Mouse (Mus musculus): ENCODE data around the gene Mctp2. TPM values are rescaled to one million over a fixed set of nuclear protein-coding genes. Genes with fewer than 3 reads are reported as not detected.

The Mctp2 gene
- total and polyA plus RNA-seq, 2 experiments from 2014 or later: 0.25 to 2.1 TPM

DNA sequence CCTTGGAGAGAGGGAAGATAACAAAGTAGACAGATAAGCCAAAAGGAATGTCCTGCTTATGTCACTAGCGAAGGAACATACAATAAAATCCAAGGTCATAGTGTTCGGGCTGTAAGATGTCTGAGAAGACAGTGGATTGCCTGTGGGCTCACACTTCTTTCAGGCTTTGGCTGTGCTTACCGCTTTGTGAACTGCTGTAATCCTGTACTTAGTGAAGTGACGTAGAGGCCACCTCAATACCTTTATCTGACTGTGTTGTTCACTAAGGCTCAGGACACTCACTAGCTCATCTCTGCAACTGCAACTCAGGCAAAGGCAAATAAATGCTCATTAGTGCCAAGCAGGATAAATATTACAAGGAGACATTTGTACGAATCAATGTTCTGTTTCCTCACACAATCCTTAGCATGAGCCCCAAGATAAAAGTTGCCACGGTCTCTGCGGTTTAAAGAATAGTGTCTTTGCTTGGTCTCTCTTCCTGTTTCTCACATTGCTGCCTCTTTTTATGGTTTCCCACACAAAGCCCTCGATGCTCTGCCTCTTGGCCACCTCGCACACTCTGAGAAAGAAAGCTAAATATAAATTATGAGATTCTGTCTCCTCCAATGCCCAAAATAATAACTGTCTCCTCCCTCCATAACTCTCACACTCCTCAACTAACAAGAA lies 8.1 kb upstream of the Mctp2 start:
- ATAC-seq (no peak), DNase-seq (no peak)
- H3K4me2 ChIP-seq (ENCODE audit: low read depth): no peak overlapping the region
- H3K9me3 ChIP-seq (ENCODE audit: low read length): no peaks in the 10 kb centered on the region
- H3K27me3 ChIP-seq (ENCODE audit: insufficient read depth, low read length): no peaks in the 10 kb centered on the region
- H3K27ac ChIP-seq (ENCODE audit: low read depth, low read length): no peak overlapping the region
- H3K9ac ChIP-seq: no peak overlapping the region
- no peak for TF ChIP-seq CTCF (IDR thresholded peaks at IDR 0.05; ENCODE audit: low read depth)
- H3K4me3 ChIP-seq (ENCODE audit: low read depth, low read length): no peak overlapping the region
- 85% methylated on average over 9 of the region's 9 CpGs for WGBS
- no peaks in the 10 kb centered on the region for H3K36me3 ChIP-seq (ENCODE audit: insufficient read depth)
- no peaks in the 10 kb centered on the region for H3K4me1 ChIP-seq (ENCODE audit: insufficient read depth)

DNA sequence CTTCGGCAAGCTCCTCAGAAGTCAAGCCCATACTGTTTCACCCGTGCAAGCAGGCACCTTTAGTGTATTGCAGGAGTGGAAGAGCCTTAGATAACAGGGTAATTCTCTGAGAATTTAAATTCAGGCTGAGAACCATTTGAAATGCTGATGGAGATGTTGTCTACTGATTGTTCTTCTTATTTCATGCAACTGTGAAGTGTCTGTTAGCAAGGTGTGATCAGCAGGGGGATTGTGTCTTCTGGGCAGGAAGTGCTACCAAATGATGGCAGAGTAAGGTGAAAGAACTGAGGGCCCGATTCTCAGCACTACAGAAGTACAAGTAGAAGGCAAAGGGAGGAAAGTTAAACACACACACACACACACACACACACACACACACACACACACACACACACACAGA lies 7.5 kb upstream of the Mctp2 start:
- H3K27me3 ChIP-seq (ENCODE audit: insufficient read depth, low read length): no peaks in the 10 kb centered on the region
- 74% methylated on average over 3 of the region's 3 CpGs for WGBS
- no peak for DNase-seq
- no peaks in the 10 kb centered on the region for H3K9me3 ChIP-seq (ENCODE audit: low read length)
- ATAC-seq: no peak
- no peak for TF ChIP-seq CTCF (IDR thresholded peaks at IDR 0.05; ENCODE audit: low read depth)
- H3K4me1 ChIP-seq (ENCODE audit: insufficient read depth): no peaks in the 10 kb centered on the region
- H3K4me3 ChIP-seq (ENCODE audit: low read depth, low read length): no peak overlapping the region
- no peak overlapping the region for H3K9ac ChIP-seq
- no peak overlapping the region for H3K4me2 ChIP-seq (ENCODE audit: low read depth)
- H3K36me3 ChIP-seq (ENCODE audit: insufficient read depth): no peaks in the 10 kb centered on the region
- H3K27ac ChIP-seq (ENCODE audit: low read depth, low read length): no peak overlapping the region

DNA sequence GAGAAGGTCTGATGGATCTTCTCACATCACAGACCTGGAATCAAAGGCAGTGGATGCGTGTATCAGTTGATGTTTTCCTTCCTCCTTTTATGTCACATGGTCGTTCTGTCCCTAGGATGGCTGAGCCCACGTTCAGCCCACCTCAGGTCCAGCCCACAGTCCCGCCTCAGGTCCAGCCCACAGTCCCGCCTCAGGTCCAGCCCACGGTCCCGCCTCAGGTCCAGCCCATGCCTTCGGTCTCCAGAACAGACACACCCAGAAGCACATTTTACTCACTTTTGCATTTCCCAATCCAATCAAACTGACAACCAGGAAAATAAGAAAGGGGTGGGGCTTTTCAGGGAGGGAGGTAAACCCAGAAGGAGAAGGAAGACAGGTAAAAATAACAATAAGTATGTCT lies 5.2 kb upstream of the Mctp2 start:
- Histone ChIP-seq H3K36me3 (ENCODE audit: insufficient read depth) (no peaks in the 10 kb centered on the region), H3K4me2 (ENCODE audit: low read depth) (no peak overlapping the region), H3K27me3 (ENCODE audit: insufficient read depth, low read length) (peaks cover 8% of the 10 kb centered on the region), H3K4me3 (ENCODE audit: low read depth, low read length) (no peak overlapping the region), H3K9ac (no peak overlapping the region), H3K9me3 (ENCODE audit: low read length) (no peaks in the 10 kb centered on the region), H3K4me1 (ENCODE audit: insufficient read depth) (peaks cover under 1% of the 10 kb centered on the region; the same call in 1 of the 2 replicates), H3K27ac (ENCODE audit: low read depth, low read length) (no peak overlapping the region)
- WGBS: 73% methylated on average over 8 of the region's 8 CpGs
- no peak for TF ChIP-seq CTCF (IDR thresholded peaks at IDR 0.05; ENCODE audit: low read depth)
- ATAC-seq (no peak), DNase-seq (no peak)

DNA sequence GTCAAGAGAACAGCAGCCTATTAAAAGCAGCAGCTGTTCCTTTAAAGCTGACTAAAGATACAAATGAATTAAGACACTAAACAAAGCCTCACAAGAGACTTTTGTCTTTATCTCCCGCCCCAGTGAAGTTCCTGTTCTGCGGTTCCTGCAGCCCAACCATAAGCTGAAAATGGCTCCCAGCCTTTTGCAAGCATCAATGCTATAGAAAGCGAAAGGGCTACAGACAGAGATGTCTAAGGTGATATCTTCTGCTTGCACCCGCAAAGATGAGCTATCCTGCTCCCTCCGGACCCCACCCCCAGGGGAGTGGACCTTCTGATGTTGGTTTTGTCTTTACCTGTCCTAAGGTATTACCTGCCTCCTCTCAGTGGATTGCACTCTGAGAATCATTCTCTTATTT lies 1.7 kb upstream of the Mctp2 start:
- H3K27me3 ChIP-seq (ENCODE audit: insufficient read depth, low read length): peaks cover 17% of the 10 kb centered on the region
- no peaks in the 10 kb centered on the region for H3K36me3 ChIP-seq (ENCODE audit: insufficient read depth)
- 72% methylated on average over 5 of the region's 5 CpGs for WGBS
- no peak overlapping the region for H3K9ac ChIP-seq
- no peak for TF ChIP-seq CTCF (IDR thresholded peaks at IDR 0.05; ENCODE audit: low read depth)
- DNase-seq (no peak), ATAC-seq (no peak)
- H3K4me1 ChIP-seq (ENCODE audit: insufficient read depth): peaks cover 8% of the 10 kb centered on the region
- no peak overlapping the region for H3K4me3 ChIP-seq (ENCODE audit: low read depth, low read length)
- no peak overlapping the region for H3K4me2 ChIP-seq (ENCODE audit: low read depth)
- H3K9me3 ChIP-seq (ENCODE audit: low read length): no peaks in the 10 kb centered on the region
- H3K27ac ChIP-seq (ENCODE audit: low read depth, low read length): no peak overlapping the region

DNA sequence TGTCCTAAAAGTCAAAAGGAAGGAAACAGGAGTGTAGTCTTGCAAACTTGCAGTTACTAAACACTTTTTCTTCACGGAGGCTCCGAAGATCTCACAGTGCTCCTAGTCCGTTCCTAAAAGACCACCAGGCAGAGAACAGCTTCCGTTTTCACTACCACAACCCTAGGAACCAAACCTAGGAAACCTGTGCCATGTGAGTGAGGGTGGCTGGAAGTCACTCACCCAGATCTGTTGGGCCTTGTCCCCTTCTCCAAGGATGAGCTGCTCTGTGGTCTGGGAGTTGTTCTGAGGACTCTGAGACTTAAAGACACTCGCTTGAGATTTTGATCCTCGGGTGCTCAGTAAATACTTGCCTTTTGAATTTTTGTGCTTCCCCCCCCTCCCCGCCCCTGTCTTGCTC lies 439 bp upstream of the Mctp2 start:
- no peaks in the 10 kb centered on the region for H3K36me3 ChIP-seq (ENCODE audit: insufficient read depth)
- 14% methylated on average over 7 of the region's 7 CpGs for WGBS
- H3K4me1 ChIP-seq (ENCODE audit: insufficient read depth): peaks cover 8% of the 10 kb centered on the region
- H3K9me3 ChIP-seq (ENCODE audit: low read length): no peaks in the 10 kb centered on the region
- H3K4me3 ChIP-seq (ENCODE audit: low read depth, low read length): peak overlapping the region; percentile 47
- H3K4me2 ChIP-seq (ENCODE audit: low read depth): peak overlapping the region; percentile 94
- H3K27ac ChIP-seq (ENCODE audit: low read depth, low read length): no peak overlapping the region
- DNase-seq (no peak), ATAC-seq (no peak)
- H3K9ac ChIP-seq: peak overlapping the region; percentile 44; the same call in 1 of the 2 replicates
- peaks cover 17% of the 10 kb centered on the region for H3K27me3 ChIP-seq (ENCODE audit: insufficient read depth, low read length)
- no peak for TF ChIP-seq CTCF (IDR thresholded peaks at IDR 0.05; ENCODE audit: low read depth)

DNA sequence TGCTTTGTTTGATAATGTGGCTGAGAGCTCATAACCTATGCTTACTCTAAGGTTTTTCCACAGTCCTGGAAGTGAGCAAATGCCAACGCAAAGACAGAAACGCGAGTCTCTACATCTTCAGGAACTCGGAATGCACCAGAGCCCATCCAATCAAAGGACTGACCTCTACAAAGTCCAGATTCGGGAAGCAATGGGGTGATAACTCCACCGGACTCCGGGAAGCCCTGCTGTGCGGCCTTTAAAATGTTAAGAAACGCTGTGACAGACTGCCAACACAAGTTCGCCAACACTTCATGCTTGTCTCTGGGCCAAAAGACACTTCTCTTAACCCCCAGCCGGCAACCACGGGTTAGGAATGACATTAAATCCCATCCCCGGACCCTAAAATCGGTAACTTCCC lies 437 bp downstream of the Mctp2 start:
- no peaks in the 10 kb centered on the region for H3K9me3 ChIP-seq (ENCODE audit: low read length)
- peaks cover 8% of the 10 kb centered on the region for H3K4me1 ChIP-seq (ENCODE audit: insufficient read depth)
- no peaks in the 10 kb centered on the region for H3K36me3 ChIP-seq (ENCODE audit: insufficient read depth)
- H3K9ac ChIP-seq: peak overlapping the region; percentile 44
- TF ChIP-seq CTCF (IDR thresholded peaks at IDR 0.05; ENCODE audit: low read depth): no peak
- H3K4me3 ChIP-seq (ENCODE audit: low read depth, low read length): peak overlapping the region; percentile 47
- no peak for DNase-seq
- ATAC-seq: no peak
- H3K27me3 ChIP-seq (ENCODE audit: insufficient read depth, low read length): peaks cover 17% of the 10 kb centered on the region
- H3K27ac ChIP-seq (ENCODE audit: low read depth, low read length): no peak overlapping the region
- H3K4me2 ChIP-seq (ENCODE audit: low read depth): peak overlapping the region; percentile 94
- 2% methylated on average over 14 of the region's 14 CpGs for whole genome bisulfite sequencing

DNA sequence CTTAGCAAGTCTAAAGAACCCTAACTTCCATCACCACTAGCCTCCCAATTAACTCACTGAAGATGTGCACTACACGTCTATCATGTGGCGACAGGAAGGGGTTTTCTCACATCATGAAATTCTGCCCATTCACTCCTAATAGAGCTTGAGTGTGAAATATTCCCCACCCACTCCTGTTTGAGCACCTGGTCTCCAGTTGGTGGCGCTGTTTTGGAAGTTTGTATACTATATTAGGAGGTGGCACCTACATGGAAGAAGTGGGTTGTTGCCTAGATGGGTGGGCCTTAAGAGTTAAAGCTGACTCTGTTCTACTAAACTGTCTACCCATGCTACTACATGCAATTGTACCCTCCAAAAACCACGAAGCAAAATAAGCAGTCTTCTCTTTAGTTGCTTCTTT lies 4.7 kb downstream of the Mctp2 start:
- ATAC-seq (no peak), DNase-seq (no peak)
- peaks cover 10% of the 10 kb centered on the region; the same call in 1 of the 2 replicates for H3K27me3 ChIP-seq (ENCODE audit: insufficient read depth, low read length)
- peaks cover 8% of the 10 kb centered on the region for H3K4me1 ChIP-seq (ENCODE audit: insufficient read depth)
- no peaks in the 10 kb centered on the region for H3K9me3 ChIP-seq (ENCODE audit: low read length)
- H3K4me3 ChIP-seq (ENCODE audit: low read depth, low read length): no peak overlapping the region
- no peak for TF ChIP-seq CTCF (IDR thresholded peaks at IDR 0.05; ENCODE audit: low read depth)
- no peaks in the 10 kb centered on the region for H3K36me3 ChIP-seq (ENCODE audit: insufficient read depth)
- WGBS: 69% methylated on average over 4 of the region's 4 CpGs
- no peak overlapping the region for H3K27ac ChIP-seq (ENCODE audit: low read depth, low read length)
- no peak overlapping the region for H3K4me2 ChIP-seq (ENCODE audit: low read depth)
- H3K9ac ChIP-seq: no peak overlapping the region

Measured in forebrain, postnatal 0 days (tissue).